Mouse (Mus musculus) bone marrow macrophage, adult 2 months (primary cell): Measurements from ENCODE around the gene Gm20431.

Experiments used
- CTCF ChIP-seq: IDR thresholded peaks from 2 replicates; pipeline ENCODE4 v1.5.1; 2012; ENCODE audit warnings: low read depth, mild to moderate bottlenecking, low read length, moderate library complexity
- POLR2A ChIP-seq: IDR thresholded peaks from 2 replicates; pipeline ENCODE4 v1.6.1; 2012; ENCODE audit warnings: mild to moderate bottlenecking, low read depth, low read length, borderline replicate concordance

DNA sequence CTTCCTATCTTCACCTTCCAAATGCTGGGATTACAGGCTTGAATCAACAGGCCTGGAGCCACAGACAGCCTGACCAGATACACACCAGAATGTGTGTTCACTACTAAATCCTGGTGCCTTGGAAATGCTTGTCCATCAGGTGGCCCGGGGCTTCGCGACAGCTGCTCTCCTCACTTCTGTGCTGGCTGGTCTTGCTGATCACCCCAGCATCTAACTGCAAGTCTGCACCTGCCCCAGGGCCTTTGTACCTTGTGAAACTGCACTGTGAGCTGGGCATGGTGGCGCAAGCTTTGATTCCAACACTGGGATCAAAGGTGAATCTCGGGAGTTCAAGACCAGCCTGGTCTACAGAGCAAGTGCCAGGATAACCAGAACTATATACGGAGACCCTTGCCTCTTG lies 19.1 kb downstream of the Gm20431 start:
- TF ChIP-seq POLR2A (no peak), CTCF (no peak)
